Mouse (Mus musculus) ES-Bruce4 (cell line): ENCODE measurements around the gene Zfp786.

Experiments used
- CTCF ChIP-seq: IDR thresholded peaks from one replicate; pipeline ENCODE4 v1.8.1; 2011; ENCODE audit warnings: low read depth, low read length
- POLR2A ChIP-seq: IDR thresholded peaks from one replicate; pipeline ENCODE4 v1.8.1; 2011; ENCODE audit warnings: low read length; ENCODE audit not compliant: insufficient read depth

GRCm38 (mm10) chr6:47824241-47824640, 6.4 kb downstream of the Zfp786 start:
- TF ChIP-seq POLR2A, result no peak
- no peak for TF ChIP-seq CTCF
